Mouse (Mus musculus): ENCODE results near the gene Zfp12.

DNA sequence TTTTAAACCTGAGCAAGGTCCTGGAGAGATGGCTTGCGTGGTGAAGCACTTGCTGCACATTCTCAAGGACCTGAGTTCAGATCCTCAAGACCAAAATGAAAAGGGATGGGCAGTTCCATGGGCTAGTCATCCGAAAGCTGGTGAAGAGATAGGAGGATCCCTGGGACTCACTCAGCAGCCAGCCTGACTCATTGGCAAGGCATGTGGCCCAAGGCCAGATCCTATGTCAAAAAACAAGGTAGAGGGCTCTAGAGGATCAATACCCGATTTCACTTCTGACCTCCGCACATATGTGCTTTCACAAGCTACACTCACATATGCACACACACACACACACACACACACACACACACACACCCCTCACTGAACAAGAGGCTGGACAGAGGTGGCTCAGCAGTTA, 38.5 kb upstream of the Zfp12 start:
- TF ChIP-seq RCOR1 (conservative IDR thresholded peaks at IDR 0.05; ENCODE audit: low read depth, low read length) (no peak), POLR2A (IDR thresholded peaks at IDR 0.05; ENCODE audit: low read depth, low read length) (no peak), KAT2A (IDR thresholded peaks at IDR 0.05; ENCODE audit: insufficient replicate concordance, low read length) (no peak), TCF12 (IDR thresholded peaks at IDR 0.05; ENCODE audit: low read depth, low read length) (no peak), MAX (IDR thresholded peaks at IDR 0.05; ENCODE audit: low read length) (no peak), CTCF (conservative IDR thresholded peaks at IDR 0.05 in 1 of 2, IDR thresholded peaks at IDR 0.05 in 1 of 2; ENCODE audit: low read depth in 2 of 2, low read length in 2 of 2) (no peak), E2F4 (IDR thresholded peaks at IDR 0.05; ENCODE audit: insufficient replicate concordance, low read depth, low read length) (no peak), MYC (IDR thresholded peaks at IDR 0.05; ENCODE audit: low read depth, low read length) (no peak), GABPA (IDR thresholded peaks at IDR 0.05; ENCODE audit: insufficient replicate concordance, low read depth, low read length) (no peak), EP300 (IDR thresholded peaks at IDR 0.05; ENCODE audit: low read length) (no peak), ZKSCAN1 (IDR thresholded peaks at IDR 0.05; ENCODE audit: borderline replicate concordance, low read depth, low read length) (no peak), MAZ (IDR thresholded peaks at IDR 0.05; ENCODE audit: low read depth, low read length) (no peak), USF1 (IDR thresholded peaks at IDR 0.05; ENCODE audit: low read depth, low read length) (no peak)
